Mouse (Mus musculus) CH12.LX (cell line): ENCODE measurements around the gene Arih2. TPM values are rescaled to one million over a fixed set of nuclear protein-coding genes. Genes with fewer than 3 reads are reported as not detected.
A peak's percentile ranks its signal among the peaks of the same experiment; 100 is the strongest.
"Not testable (repeated sequence)": the region's sequence is repeated elsewhere in the genome, so short reads cannot be mapped to it uniquely, and the experiment has no call there.

Experiments
- DNase-seq: peaks from one replicate; pipeline ENCODE4 v3.0.0-alpha.2; 2013; ENCODE audit errors: extremely low read depth
- H3K27ac ChIP-seq: 2 replicates; pipeline ENCODE4 v1.5.1; 2012; ENCODE audit warnings: low read depth, mild to moderate bottlenecking, control low read depth, moderate library complexity; ENCODE audit not compliant: insufficient read depth
- H3K27me3 ChIP-seq: replicated peaks from 2 replicates; pipeline ENCODE3; 2012; ENCODE audit warnings: inconsistent platforms
- H3K36me3 ChIP-seq, 2 experiments: replicated peaks in 1 of 2; 2 replicates each; pipeline versions ENCODE3 to v1.6.1; 2012; ENCODE audit warnings: inconsistent platforms in 1 of 2, low read length in 1 of 2, mild to moderate bottlenecking in 1 of 2, mixed read lengths in 1 of 2, moderate library complexity in 1 of 2; ENCODE audit not compliant: control insufficient read depth in 1 of 2, insufficient read depth in 1 of 2
- H3K4me1 ChIP-seq, 2 experiments: 2 replicates each; pipeline ENCODE4 v1.6.1; 2012; ENCODE audit warnings: inconsistent platforms in 1 of 2, moderate library complexity in 1 of 2; ENCODE audit not compliant: insufficient read depth in 2 of 2, control insufficient read depth in 1 of 2
- H3K4me2 ChIP-seq: 2 replicates; pipeline ENCODE4 v1.6.1; 2012; ENCODE audit warnings: low read depth, mild to moderate bottlenecking, control low read depth; ENCODE audit not compliant: poor library complexity, insufficient read depth, severe bottlenecking
- H3K4me3 ChIP-seq, 3 experiments: fragments of 150-350 bp in 1 of 3; sonication (generic) in 1 of 3; replicated peaks in 1 of 3; 2 replicates each; pipeline versions ENCODE3 to v1.5.1; 2011 to 2012; ENCODE audit warnings: low read depth in 2 of 3, low read length in 2 of 3, mild to moderate bottlenecking in 2 of 3, moderate library complexity in 2 of 3, control low read depth in 1 of 3, improper control_type of control experiment in 1 of 3, inconsistent platforms in 1 of 3, mixed read lengths in 1 of 3; ENCODE audit not compliant: poor library complexity in 1 of 3
- H3K79me2 ChIP-seq: replicated peaks from 2 replicates; pipeline ENCODE4 v1.6.1; 2012; ENCODE audit warnings: mild to moderate bottlenecking, moderate library complexity; ENCODE audit not compliant: control insufficient read depth, poor library complexity, insufficient read depth, severe bottlenecking; ENCODE audit errors: extremely low read depth
- H3K9ac ChIP-seq: 2 replicates; pipeline ENCODE4 v1.6.1; 2012; ENCODE audit warnings: low read depth, mild to moderate bottlenecking, control low read depth, moderate library complexity; ENCODE audit not compliant: insufficient read depth
- H3K9me3 ChIP-seq: replicated peaks from 2 replicates; pipeline ENCODE3; 2012; ENCODE audit warnings: low read length, inconsistent platforms, mixed read lengths
- CTCF ChIP-seq, 2 experiments: IDR thresholded peaks in 1 of 2; conservative IDR thresholded peaks in 1 of 2; 2 replicates each; pipeline ENCODE4 v1.5.1; 2011 to 2012; ENCODE audit warnings: low read depth in 2 of 2, low read length in 2 of 2, improper control_type of control experiment in 1 of 2, inconsistent platforms in 1 of 2, mild to moderate bottlenecking in 1 of 2, moderate library complexity in 1 of 2
- ELF1 ChIP-seq: IDR thresholded peaks from 2 replicates; pipeline ENCODE4 v1.6.1; 2014; ENCODE audit warnings: low read depth, mild to moderate bottlenecking, inconsistent platforms, low read length, improper control_type of control experiment
- EP300 ChIP-seq: IDR thresholded peaks from 2 replicates; pipeline ENCODE4 v1.6.1; 2011; ENCODE audit warnings: low read length, improper control_type of control experiment
- GABPA ChIP-seq: IDR thresholded peaks from 2 replicates; pipeline ENCODE4 v1.6.1; 2012; ENCODE audit warnings: low read depth, low read length, improper control_type of control experiment, inconsistent platforms; ENCODE audit not compliant: insufficient replicate concordance
- HCFC1 ChIP-seq: IDR thresholded peaks from 2 replicates; pipeline ENCODE4 v1.6.1; 2012; ENCODE audit warnings: low read depth, mild to moderate bottlenecking, inconsistent platforms, low read length, improper control_type of control experiment
- IRF4 ChIP-seq: IDR thresholded peaks from 2 replicates; pipeline ENCODE4 v1.6.1; 2014; ENCODE audit warnings: low read depth, mild to moderate bottlenecking, inconsistent platforms, low read length, improper control_type of control experiment
- JUN ChIP-seq: IDR thresholded peaks from 2 replicates; pipeline ENCODE4 v1.6.1; 2011; ENCODE audit warnings: low read depth, mild to moderate bottlenecking, low read length, improper control_type of control experiment, moderate library complexity; ENCODE audit not compliant: insufficient read depth
- MAFK ChIP-seq: IDR thresholded peaks from 2 replicates; pipeline ENCODE4 v1.6.1; 2011; ENCODE audit warnings: low read length, improper control_type of control experiment; ENCODE audit not compliant: insufficient replicate concordance
- MAZ ChIP-seq: IDR thresholded peaks from 2 replicates; pipeline ENCODE4 v1.6.1; 2012; ENCODE audit warnings: low read depth, mild to moderate bottlenecking, inconsistent platforms, low read length, improper control_type of control experiment, moderate library complexity
- MXI1 ChIP-seq: IDR thresholded peaks from 2 replicates; pipeline ENCODE4 v1.6.1; 2011; ENCODE audit warnings: mild to moderate bottlenecking, low read depth, low read length, improper control_type of control experiment
- RCOR1 ChIP-seq: conservative IDR thresholded peaks from 2 replicates; pipeline ENCODE4 v1.6.1; 2012; ENCODE audit warnings: low read depth, mild to moderate bottlenecking, inconsistent platforms, low read length, improper control_type of control experiment
- SMC3 ChIP-seq: IDR thresholded peaks from 2 replicates; pipeline ENCODE4 v1.6.1; 2011; ENCODE audit warnings: low read depth, low read length, improper control_type of control experiment
- TBP ChIP-seq: conservative IDR thresholded peaks from 2 replicates; pipeline ENCODE4 v1.6.1; 2011; ENCODE audit warnings: low read depth, low read length, improper control_type of control experiment
- TCF12 ChIP-seq: IDR thresholded peaks from 2 replicates; pipeline ENCODE4 v1.6.1; 2014; ENCODE audit warnings: low read depth, mild to moderate bottlenecking, inconsistent platforms, low read length, improper control_type of control experiment
- UBTF ChIP-seq: IDR thresholded peaks from 2 replicates; pipeline ENCODE4 v1.6.1; 2012; ENCODE audit warnings: low read depth, mild to moderate bottlenecking, inconsistent platforms, low read length, improper control_type of control experiment, moderate library complexity
- USF1 ChIP-seq: IDR thresholded peaks from 2 replicates; pipeline ENCODE4 v1.6.1; 2014; ENCODE audit warnings: low read depth, mild to moderate bottlenecking, inconsistent platforms, low read length, improper control_type of control experiment
- ZC3H11A ChIP-seq: IDR thresholded peaks from 2 replicates; pipeline ENCODE4 v1.6.1; 2012; ENCODE audit warnings: low read depth, mild to moderate bottlenecking, inconsistent platforms, low read length, improper control_type of control experiment
- ZNF384 ChIP-seq: IDR thresholded peaks from 2 replicates; pipeline ENCODE4 v1.6.1; 2012; ENCODE audit warnings: low read depth, low read length, improper control_type of control experiment, inconsistent platforms
- dilution Hi-C: fragments of 300-500 bp; cut with MboI; formaldehyde crosslinking; loops from 2 replicates; pipeline ENCODE4 v1.14.3; 2020; ENCODE audit warnings: low sequenced_read_pairs; ENCODE audit not compliant: extremely low pct_unique_long_range_greater_than_20kb, extremely low pct_ligation_motif_present
- in situ Hi-C: fragments of 300-500 bp; cut with MboI; formaldehyde crosslinking; loops from 3 replicates; pipeline ENCODE4 v1.14.3; 2019; ENCODE audit warnings: low sequenced_read_pairs, low pct_ligation_motif_present, low pct_unique_long_range_greater_than_20kb, mixed read lengths
- polyA plus RNA-seq: library from polyadenylated mRNA; unstranded; fragments of >175 nt; gene quantifications from 2 replicates; pipeline ENCODE4 v1.2.1, GENCODE M21; 2012; ENCODE audit warnings: low read depth; ENCODE audit not compliant: insufficient read length
- total RNA-seq, 2 experiments: library from RNA; depleted of rRNA; stranded (reverse); fragments of 300-350 nt in 1 of 2; fragments of >200 nt in 1 of 2; gene quantifications; 2 replicates each; pipeline ENCODE4 v1.2.3; 2012 to 2014

Arih2 gene
- total and polyA plus RNA-seq, 3 experiments: 29.0 to 35.3 (median 33.5) TPM

- peak; percentile 68 for TF ChIP-seq HCFC1
- no peak for TF ChIP-seq JUN
- TF ChIP-seq ZC3H11A: no peak
- TF ChIP-seq SMC3: no peak
- no peak for TF ChIP-seq EP300
- peak; percentile 60; the same call in 1 of the 2 replicates for TF ChIP-seq TCF12
- TF ChIP-seq TBP: 0 out of 2 replicates have a peak, but pooled peaks have one; percentile 21
- TF ChIP-seq RCOR1: peak; percentile 3; the same call in 1 of the 2 replicates
- no peak for TF ChIP-seq CTCF (conservative IDR thresholded peaks at IDR 0.05 in 1 of 2, IDR thresholded peaks at IDR 0.05 in 1 of 2; ENCODE audit: low read depth in 2 of 2, low read length in 2 of 2)
- TF ChIP-seq ZNF384: peak; percentile 68
- no peak for TF ChIP-seq MAZ
- TF ChIP-seq MAFK: no peak
- peak; percentile 90 for TF ChIP-seq ELF1
- TF ChIP-seq MXI1: peak; percentile 27; the same call in 1 of the 2 replicates
- TF ChIP-seq IRF4: no peak
- no peak for TF ChIP-seq UBTF
- no peak for TF ChIP-seq USF1
- no peak for TF ChIP-seq GABPA
- TF ChIP-seq, all 38 proteins: peak for 11
These were observed 12.8 kb upstream of the Arih2 start, which contains the start of gene Slc25a20 (continued) for GRCm38 (mm10) chr9:108661677-108662612.

GRCm38 (mm10) chr9:108655865-108656264 lies 6.7 kb upstream of the Arih2 start:
- H3K27me3 ChIP-seq, H3K79me2 ChIP-seq, H3K9me3 ChIP-seq, H3K4me1 ChIP-seq, DNase-seq, H3K27ac ChIP-seq, H3K9ac ChIP-seq, dilution Hi-C loops, H3K4me2 ChIP-seq, H3K36me3 ChIP-seq, in situ Hi-C loops, H3K4me3 ChIP-seq: not testable (repeated sequence)
